Mouse (Mus musculus) ES-CJ7 (cell line): ENCODE data around the gene Parp3.

ENCODE experiments used
- DNase-seq: peaks from one replicate; pipeline ENCODE4 v3.0.0; 2011; ENCODE audit warnings: low read depth, low spot score

Gene Parp3

DNA sequence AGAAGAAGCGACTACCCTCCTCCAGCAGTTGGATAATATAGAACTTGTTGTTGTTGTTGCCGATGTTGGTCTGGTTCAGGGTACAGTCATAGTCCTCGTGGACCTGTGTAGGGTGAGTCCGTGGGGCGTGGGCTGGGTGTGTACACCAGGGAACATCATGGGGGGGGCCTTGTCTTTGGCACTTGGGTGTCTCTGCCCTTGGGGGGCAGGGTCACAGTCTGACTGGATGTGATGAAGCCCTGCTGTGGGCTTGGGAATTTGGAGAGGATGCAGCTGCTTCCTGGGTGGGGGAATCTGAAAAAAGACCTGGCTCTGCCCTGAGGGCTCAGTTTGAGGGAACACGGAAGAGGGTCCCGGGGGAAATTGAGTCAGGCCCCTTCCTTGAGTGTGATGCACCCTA lies 1.7 kb downstream of the Parp3 start:
- peak; percentile 72 for DNase-seq

DNA sequence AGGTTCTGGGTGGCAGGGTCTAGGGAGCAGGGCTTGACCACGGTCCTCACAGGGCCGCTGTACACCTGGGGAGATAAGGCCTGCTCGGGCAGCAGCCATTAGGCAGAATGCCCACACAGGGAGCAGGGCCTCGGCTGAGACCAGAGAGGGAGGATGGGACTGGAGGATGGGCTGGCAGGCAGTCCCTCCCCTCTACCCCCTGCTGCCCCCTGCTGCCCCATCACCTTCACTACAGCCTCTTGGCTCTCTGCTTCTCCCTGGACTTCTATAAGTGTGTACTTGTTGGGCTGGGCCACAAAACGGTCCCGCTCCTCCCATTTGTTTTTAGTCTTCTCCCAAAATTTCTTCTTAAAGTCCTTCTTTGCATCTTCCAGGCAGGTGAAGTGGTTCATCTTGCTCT lies 2.3 kb downstream of the Parp3 start:
- peak; percentile 86 for DNase-seq

- no peak for DNase-seq
Observed at GRCm38 (mm10) chr9:106473753-106474105, 3.0 kb downstream of the Parp3 start.

- no peak for DNase-seq
Observed at GRCm38 (mm10) chr9:106473081-106473752, 3.5 kb downstream of the Parp3 start.

DNA sequence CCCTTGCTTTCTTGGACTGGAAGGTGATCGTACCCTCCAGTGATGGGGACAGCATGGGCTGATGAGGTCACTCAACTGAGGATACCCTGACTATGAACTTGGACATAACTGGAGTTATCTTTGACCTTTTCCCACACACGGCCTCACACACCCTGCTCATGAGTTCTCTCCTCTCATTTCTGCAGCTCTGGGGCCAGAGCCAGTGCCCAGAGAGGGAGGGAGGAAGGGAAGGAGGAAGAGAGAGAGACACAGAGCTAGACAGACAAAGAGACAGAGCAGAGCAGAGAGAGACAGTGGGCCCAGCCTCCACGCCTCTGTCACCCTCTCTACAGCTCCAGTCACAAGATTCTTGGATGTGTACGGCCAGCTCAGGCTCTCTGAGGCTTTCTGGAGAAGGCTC lies 4.4 kb downstream of the Parp3 start:
- DNase-seq: no peak

GRCm38 (mm10) chr9:106471892-106472291 lies 4.9 kb downstream of the Parp3 start:
- DNase-seq: peak; percentile 92

DNA sequence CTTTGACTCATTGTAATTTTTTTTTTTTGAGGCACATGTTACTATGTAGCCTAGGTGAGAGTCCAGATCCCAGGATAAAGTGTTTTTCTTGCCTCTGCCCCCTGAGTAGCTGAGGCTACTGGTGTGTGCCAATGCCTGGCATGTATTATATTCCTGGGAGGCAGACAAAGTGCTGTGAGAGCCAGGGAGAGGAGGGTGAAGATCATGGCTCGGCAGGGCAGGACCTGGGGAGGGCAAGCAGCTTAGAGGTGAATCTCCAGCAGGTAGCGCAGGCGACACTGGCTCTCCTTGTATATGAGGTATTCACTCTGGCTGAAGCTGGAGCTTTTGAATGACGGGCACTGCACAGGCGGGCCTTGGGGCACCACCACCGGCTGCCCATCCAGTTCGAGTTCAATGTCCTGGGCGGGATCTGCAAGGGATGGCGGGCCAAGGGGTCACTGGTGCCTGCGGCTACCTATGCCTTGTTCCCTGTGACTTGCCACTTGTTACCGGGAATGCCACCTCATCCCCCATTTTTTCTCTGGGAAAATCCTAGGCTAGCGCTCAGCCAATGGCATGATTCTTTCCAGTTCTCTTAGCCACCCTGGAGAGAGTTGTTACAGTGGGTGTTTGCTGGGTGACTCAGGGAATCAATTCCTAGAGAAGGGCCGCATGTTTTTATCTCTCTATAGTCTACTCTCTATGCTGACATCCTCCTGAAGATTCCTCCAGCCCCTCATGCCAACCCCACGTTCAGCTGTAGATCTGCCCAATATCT lies 5.6 kb downstream of the Parp3 start:
- DNase-seq: no peak

DNA sequence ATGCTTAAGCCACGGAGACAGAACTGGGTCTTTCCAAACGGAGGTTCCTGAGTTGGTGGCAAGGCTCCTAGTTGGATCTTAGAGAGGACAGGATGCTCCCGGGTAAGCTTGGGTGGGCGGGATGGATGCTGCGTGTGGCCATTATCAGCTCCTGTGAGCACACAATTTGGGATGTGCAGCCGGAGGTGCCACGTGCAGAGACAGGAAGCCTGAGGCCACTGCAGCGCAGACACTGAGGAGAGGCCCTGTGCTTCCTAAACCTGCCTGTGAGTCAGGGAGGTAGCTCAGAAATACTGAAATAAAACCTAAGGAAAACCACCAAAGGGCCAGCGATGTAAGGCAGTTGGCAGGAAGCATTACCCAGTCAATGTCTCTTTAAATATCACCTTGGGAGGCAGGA lies 7.0 kb downstream of the Parp3 start:
- no peak for DNase-seq

- DNase-seq: no peak
Observed at GRCm38 (mm10) chr9:106469317-106469716, 7.4 kb downstream of the Parp3 start.

GRCm38 (mm10) chr9:106467746-106468145 lies 9.0 kb downstream of the Parp3 start:
- DNase-seq: no peak

- no peak for DNase-seq
Observed at GRCm38 (mm10) chr9:106466721-106467120, 10.0 kb downstream of the Parp3 start.

- DNase-seq: no peak
Observed at GRCm38 (mm10) chr9:106465571-106466200, 11.1 kb downstream of the Parp3 start, which contains the start of gene Gpr62. Gene Gpr62, minus strand, starts transcription at chr9:106465938.

GRCm38 (mm10) chr9:106464751-106465541 lies 11.8 kb downstream of the Parp3 start:
- DNase-seq: no peak

DNA sequence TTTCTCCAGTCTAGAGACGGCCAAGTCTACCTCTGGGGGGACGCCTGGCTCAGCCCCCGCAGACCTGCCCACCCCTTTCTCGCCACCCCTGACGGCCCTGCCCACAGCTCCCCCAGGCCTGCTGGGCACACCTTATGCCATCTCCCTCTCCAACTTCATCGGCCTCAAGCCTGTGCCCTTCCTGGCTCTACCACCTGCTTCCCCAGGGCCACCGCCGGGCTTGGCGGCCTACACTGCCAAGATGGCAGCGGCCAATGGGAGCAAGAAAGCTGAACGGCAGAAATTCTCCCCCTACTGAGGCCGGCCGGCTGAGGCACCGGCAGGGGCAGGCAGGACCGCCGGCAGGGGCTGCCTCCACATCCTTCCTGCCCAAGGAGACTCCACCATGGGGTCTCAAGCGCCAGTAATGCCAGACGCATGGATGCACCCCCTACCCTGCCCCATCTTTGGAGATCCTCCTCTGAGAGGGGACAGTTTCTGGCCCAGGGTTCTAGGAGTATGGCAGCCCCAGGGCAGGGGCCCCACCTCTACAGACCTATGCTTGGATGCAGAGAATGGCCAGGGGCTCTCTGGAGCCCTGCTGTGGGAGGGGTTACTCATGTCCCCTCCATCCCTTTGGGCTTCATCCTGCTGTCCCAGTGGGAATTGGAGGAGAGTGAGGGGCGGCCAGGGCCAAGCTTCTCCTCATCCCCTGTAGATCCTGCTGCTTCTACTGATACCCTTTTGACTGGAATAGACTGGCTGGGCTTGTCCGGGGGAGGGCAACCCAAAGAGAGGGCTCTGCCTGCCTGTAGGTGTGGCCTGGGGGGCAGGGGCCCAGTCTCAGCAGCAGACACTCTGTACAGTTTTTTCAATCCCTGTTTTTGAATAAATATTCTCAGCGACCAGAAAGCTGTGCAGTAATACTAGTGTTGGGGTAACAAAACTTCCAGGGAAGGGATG lies 13.4 kb downstream of the Parp3 start:
- no peak for DNase-seq

DNA sequence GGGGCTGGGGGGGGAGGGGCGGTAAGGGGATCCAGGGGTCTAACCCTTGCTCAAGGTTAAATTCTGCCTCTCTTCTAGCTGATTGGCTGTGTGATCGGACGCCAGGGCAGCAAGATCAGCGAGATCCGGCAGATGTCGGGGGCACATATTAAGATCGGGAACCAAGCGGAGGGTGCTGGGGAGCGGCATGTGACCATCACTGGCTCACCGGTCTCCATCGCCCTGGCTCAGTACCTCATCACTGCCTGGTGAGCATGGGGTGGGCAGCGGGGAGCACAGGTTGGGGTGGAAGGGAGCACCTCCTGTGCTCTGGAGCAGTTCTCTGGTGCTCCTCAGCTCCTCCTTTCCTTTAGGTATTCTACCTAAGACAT lies 14.3 kb downstream of the Parp3 start:
- no peak for DNase-seq

DNA sequence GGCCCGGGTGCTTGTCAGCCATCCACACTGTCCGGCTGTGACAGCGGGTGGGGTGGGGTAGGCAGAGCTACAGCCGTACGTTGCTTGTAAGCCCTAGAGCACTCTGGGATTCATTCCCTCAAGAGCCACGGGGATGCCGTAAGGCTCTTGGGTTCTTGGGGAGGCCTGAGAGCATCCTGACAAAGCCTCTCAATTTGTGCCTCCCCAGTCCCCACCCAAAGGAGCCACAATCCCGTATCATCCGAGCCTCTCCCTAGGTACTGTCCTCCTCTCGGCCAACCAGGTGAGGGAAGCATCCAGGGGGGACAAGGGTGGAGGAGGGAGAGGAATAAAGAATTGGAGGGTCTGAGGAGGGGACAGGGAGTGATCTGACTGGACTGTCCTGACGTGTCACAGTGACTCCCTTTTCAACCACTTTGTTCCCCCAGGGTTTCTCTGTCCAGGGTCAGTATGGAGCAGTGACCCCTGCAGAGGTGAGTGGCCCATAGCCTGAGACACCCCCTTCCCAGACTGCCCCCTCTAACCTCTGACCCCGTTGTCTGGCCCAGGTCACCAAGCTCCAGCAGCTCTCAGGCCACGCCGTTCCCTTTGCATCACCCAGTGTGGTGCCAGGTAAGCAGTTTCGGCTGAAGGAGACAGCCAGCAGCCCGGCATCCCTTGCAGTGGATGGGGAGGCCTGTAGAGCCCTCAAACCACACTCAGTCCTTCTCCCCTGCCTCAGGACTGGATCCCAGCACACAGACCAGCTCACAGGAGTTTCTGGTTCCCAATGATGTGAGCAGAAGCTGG lies 14.9 kb downstream of the Parp3 start:
- no peak for DNase-seq

DNA sequence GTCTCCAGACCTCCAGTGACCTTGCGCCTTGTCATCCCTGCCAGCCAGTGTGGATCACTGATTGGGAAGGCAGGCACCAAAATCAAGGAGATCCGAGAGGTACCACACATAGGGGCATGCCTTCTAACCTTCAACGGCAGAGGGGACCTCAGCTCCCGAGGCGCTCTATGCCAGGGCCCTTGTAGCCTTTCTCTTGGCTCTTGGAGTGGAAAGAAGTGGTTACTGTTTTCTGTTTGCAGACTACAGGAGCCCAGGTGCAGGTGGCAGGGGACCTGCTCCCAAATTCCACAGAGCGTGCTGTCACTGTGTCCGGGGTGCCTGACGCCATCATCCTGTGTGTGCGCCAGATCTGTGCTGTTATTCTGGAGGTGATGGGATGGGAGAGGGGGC lies 15.7 kb downstream of the Parp3 start:
- DNase-seq: no peak

DNA sequence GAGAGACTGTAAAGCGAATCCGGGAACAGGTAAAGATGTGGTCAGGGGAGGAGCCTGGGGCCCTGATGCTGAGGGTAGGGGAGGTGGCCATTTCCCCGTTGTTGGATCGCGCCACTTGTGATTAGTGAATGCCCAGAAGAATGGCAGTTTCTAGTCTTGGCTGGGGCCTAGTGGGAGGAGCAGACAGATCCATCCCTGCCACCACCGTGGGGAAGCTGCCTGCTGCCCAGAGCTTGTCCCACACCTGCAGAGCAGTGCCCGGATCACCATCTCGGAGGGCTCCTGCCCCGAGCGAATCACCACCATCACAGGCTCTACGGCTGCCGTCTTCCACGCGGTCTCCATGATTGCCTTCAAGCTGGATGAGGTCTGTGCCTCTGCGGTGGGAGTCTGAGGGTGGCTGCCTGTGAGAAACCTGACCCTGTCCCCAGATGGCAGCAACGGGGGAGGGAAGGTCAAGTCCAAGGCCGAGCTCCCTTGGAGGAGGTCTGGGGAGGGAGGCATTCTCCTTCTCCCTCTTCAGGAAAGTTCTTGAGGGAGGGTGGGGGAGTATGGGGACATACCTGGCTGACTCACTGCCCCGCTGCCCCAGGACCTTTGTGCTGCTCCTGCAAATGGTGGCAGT lies 16.2 kb downstream of the Parp3 start:
- no peak for DNase-seq

GRCm38 (mm10) chr9:106459946-106460345 lies 16.8 kb downstream of the Parp3 start:
- no peak for DNase-seq

DNA sequence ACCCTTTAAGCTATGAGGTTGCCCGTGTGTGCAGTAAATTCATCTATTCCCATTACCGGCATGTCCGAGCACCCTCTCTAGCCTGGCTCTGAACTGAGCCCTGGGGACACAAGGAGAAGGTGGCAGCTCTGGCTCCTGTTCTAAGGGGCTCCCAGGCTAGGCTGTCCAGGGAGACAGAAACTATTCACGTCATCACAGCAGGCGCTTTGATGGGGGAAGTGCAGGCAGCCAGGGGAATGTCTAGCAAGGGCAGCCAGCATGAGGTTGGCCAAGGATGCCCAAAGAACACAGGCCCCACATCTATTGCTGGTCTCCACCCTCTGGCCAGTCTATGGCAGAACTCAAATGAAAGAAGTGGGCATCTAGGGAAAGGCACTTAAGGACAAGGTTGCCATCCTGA lies 18.8 kb downstream of the Parp3 start:
- no peak for DNase-seq
